ENCODE assay signal across 8 mouse cellular contexts in genomic region chr2:116216418-116216817, GRCm38 (mm10).
A peak's percentile ranks its signal among the peaks of the same experiment; 100 is the strongest.
DNase-seq lines count a peak whose midpoint lies in the region; ATAC-seq and TF ChIP-seq lines count a peak whose summit lies in the region.

No protein-coding gene starts in this region.

- H3K27me3 ChIP-seq in heart, adult 2 months (ENCODE audit: control insufficient read depth, insufficient read depth, low read length), result no peaks in the 10 kb centered on the region
- H3K27me3 ChIP-seq in small intestine, adult 2 months (ENCODE audit: control insufficient read depth, insufficient read depth, low read length), result no peaks in the 10 kb centered on the region
- no peaks in the 10 kb centered on the region for H3K27me3 ChIP-seq in intestine, embryonic 15.5 days (replicated peaks)

- intact Hi-C loops in heart, adult 2 months (cut with DNase I), result no loop called here

- no peak for TF ChIP-seq EP300 in heart, adult 2 months (IDR thresholded peaks at IDR 0.05; ENCODE audit: insufficient read depth, low read depth, low read length)

- TF ChIP-seq POLR2A in heart, adult 2 months (IDR thresholded peaks at IDR 0.05; ENCODE audit: insufficient read depth, low read depth, low read length), result no peak
- no peak for TF ChIP-seq POLR2A in small intestine, adult 2 months (IDR thresholded peaks at IDR 0.05; ENCODE audit: low read depth, low read length)

- no peak for ATAC-seq in intestine, embryonic 15.5 days
- no peak for ATAC-seq in monocyte, adult 5-6 weeks (replicated peaks; ENCODE audit: insufficient number of reproducible peaks, low FRiP score, low TSS enrichment, poor library complexity, severe bottlenecking)

- WGBS in heart, adult 2 months, result 69% methylated on average over 7 of the region's 7 CpGs
- WGBS in small intestine, adult 2 months, result 66% methylated on average over 7 of the region's 7 CpGs
- 75% methylated on average over 7 of the region's 7 CpGs for WGBS in intestine, embryonic 15.5 days

- peak; percentile 61 for TF ChIP-seq CTCF in heart, adult 2 months (IDR thresholded peaks at IDR 0.05)
- peak; percentile 33; the same call in 1 of the 2 replicates for TF ChIP-seq CTCF in small intestine, adult 2 months (IDR thresholded peaks at IDR 0.05; ENCODE audit: extremely low read depth, insufficient read length, insufficient replicate concordance, low read depth, low read length)

- no peaks in the 10 kb centered on the region for H3K4me1 ChIP-seq in heart, adult 2 months (ENCODE audit: control insufficient read depth, insufficient read depth, low read length)
- no peaks in the 10 kb centered on the region for H3K4me1 ChIP-seq in small intestine, adult 2 months (ENCODE audit: control insufficient read depth, insufficient read depth, insufficient read length, low read length)
- H3K4me1 ChIP-seq in intestine, embryonic 15.5 days (replicated peaks), result no peaks in the 10 kb centered on the region

- H3K27ac ChIP-seq in heart, adult 2 months, result no peak overlapping the region
- no peak overlapping the region for H3K27ac ChIP-seq in small intestine, adult 2 months (ENCODE audit: insufficient read depth, low read depth, low read length)
- no peak overlapping the region for H3K27ac ChIP-seq in intestine, embryonic 15.5 days

- no peaks in the 10 kb centered on the region for H3K79me2 ChIP-seq in heart, adult 2 months (replicated peaks; ENCODE audit: control insufficient read depth, insufficient read depth, low read length)

- no peak overlapping the region for H3K9ac ChIP-seq in heart, adult 2 months (ENCODE audit: low read depth, low read length)
- no peak overlapping the region for H3K9ac ChIP-seq in intestine, embryonic 15.5 days

- peak in 1 of 2 experiments; percentile 23 for DNase-seq in heart, adult 2 months
- no peak for DNase-seq in heart, adult 9 months (ENCODE audit: low spot score in 2 of 2)
- peak; percentile 23 for DNase-seq in retina, embryonic 14.5 days (ENCODE audit: low spot score)
- no peak for DNase-seq in retina, postnatal 1 day
- DNase-seq in embryo, embryonic 9.5 days (ENCODE audit: extremely low spot score), result peak; percentile 16

- no peaks in the 10 kb centered on the region for H3K9me3 ChIP-seq in intestine, embryonic 15.5 days

- no peaks in the 10 kb centered on the region for H3K36me3 ChIP-seq in heart, adult 2 months (ENCODE audit: control insufficient read depth, insufficient read depth, low read length)
- H3K36me3 ChIP-seq in small intestine, adult 2 months (ENCODE audit: control insufficient read depth, insufficient read depth, low read length), result no peaks in the 10 kb centered on the region
- no peaks in the 10 kb centered on the region for H3K36me3 ChIP-seq in intestine, embryonic 15.5 days

- no peak overlapping the region for H3K4me2 ChIP-seq in intestine, embryonic 15.5 days (replicated peaks)

- H3K4me3 ChIP-seq in heart, adult 2 months, result no peak overlapping the region
- no peak overlapping the region for H3K4me3 ChIP-seq in small intestine, adult 2 months (ENCODE audit: low read depth, low read length)
- no peak overlapping the region for H3K4me3 ChIP-seq in intestine, embryonic 15.5 days (replicated peaks)

Comparison
In these comparisons a context has a peak if more than half of its experiments do, and no peak if none do; other contexts are left out.
1. DNase-seq: peak in retina, embryonic 14.5 days (single experiment) and embryo, embryonic 9.5 days (single experiment); none in heart, adult 9 months (0 of 2) and retina, postnatal 1 day (single experiment).